Mouse (Mus musculus) thymus, postnatal 0 days (tissue): ENCODE measurements around the gene Plch2. TPM values are rescaled to one million over a fixed set of nuclear protein-coding genes. Genes with fewer than 3 reads are reported as not detected.

Source experiments
- DNase-seq: peaks from one replicate; pipeline ENCODE4 v3.0.0-alpha.2; 2015; ENCODE audit warnings: low spot score
- polyA plus RNA-seq: library from polyadenylated mRNA; unstranded; fragments of >200 nt; fragmentation: Nextera tagmentation; extraction: Ambion mirVana; gene quantifications from 2 replicates; pipeline ENCODE4 v1.2.1, GENCODE M21; 2015

Plch2 gene
- polyA plus RNA-seq, 1 experiment from 2014 or later: 0.74 TPM

DNA sequence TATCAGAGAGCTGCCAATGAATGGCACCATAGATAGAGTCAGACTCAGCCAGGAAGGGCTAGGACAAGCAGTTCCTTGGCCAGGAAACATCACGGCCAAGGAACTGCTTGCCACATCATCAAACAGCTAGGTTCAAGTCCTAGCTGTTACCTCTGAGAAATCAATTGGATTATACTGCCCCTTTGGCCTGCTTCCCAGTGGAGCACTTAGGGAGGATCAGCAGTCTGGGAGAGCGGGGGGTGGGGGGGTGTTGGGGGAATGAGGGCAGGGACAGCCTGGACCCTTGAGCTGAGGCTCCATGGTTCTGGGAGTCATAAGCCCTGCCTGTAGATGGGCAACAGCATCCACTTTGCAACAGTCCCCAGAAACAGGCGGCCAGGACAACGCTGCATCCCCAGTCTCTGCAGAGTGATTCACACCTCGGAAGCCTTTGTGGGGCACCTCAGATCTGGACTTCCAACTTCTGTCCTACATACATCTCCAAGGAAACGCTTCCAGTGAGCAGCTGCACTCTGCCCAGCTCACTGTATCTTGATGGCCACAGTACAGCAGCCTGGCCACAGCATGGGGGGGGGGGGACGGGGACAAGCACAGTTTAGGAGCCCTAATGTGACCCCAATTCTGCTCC is 34.2 kb downstream of the Plch2 start:
- no peak for DNase-seq

DNA sequence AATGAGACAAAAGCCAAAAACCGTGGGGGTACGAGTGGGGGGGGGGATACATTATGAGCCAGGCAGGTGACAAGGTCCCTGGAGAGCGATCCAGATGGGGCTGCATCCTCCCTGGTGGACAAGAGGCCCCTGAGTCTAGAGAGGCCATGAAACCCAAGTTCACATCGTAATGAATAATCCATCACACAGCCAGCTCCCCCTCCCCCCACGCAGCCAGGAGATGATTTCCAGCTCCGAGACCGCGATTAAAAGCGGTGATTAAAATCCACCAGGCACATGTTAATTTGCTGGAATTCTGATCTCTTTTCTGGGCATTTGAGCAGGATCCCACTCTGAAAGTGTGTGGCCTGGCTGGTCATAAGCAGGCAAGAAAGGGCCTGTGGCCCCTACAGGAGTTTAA is 35.8 kb downstream of the Plch2 start:
- no peak for DNase-seq

DNA sequence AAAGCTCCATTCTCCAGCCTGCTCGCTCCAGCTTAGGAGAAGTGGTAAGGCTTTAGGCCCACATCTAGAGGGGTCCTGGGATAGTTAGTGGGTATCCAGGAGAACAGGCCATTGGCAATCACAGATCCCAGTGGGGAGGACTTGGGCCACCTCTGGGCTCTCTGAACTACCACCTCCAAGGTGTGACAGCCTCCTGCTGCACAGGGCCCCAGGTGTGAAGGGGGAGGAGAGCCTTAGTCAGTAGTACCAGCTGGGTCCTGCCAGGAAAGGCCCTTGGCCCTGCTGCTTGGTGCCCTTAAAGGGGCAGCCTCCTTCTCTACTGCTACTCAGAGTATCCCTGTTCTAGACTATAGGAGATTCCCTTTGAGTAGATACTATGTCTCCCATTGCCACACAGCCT is 36.4 kb downstream of the Plch2 start:
- no peak for DNase-seq

DNA sequence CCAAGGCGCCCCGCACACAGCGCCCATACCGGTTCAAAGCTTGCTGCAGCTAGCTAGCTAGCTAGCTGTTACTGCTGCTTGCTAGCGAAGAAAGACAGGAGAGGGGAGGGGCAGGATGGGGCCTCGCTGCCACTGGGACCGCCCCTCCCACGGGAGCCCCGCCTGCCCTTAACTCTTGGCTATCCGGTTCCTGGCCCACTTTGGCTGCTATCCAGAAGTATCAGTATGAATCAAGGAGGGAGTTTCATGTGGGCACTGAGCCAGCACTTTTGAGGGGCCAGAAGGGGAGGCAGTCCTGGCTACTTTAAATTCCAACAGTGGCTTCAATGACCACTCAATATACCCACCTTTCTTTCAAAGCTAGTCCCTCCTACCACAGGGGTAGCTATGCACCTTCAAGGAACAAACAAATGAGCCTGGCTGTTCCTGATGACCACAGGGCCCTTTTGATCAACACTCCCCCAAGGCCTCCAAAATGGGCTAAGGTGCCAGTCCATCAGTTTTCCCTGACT is 37.2 kb downstream of the Plch2 start:
- no peak for DNase-seq

DNA sequence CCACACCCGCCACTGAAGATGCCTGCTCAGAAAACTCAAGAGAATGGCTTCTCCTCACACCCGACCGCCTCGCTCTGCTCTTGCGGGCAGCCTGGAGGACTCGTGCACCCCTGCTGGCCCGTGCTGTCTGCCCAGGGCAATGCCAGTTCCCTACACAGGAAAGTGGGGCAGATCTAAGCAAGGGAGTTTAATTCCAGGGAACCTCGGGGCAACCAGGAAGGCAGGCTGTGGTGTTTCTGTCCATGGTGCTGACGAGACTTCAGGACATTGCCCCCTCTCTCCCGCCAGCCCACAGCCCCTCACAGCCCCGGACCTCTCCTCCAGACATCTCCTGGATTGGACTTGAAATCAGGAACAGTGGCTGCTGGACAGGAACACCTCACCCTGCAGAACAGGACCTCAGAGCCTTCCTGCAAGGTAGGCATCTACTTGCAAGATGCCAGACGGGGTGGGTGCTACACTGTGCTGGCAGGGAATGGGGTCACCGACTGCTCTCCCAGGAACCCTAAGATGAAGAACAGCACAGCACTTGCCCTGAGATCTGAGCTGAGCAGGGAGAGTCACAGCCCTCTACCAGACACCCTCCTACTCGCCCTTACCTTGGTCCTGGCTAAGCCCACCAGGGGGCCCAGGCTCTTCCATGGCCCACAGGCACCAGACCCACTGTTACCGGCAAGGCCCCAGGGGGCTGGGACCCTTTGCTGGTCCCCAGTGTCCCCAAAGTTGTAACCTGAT is 37.8 kb downstream of the Plch2 start:
- peak; percentile 15 for DNase-seq

DNA sequence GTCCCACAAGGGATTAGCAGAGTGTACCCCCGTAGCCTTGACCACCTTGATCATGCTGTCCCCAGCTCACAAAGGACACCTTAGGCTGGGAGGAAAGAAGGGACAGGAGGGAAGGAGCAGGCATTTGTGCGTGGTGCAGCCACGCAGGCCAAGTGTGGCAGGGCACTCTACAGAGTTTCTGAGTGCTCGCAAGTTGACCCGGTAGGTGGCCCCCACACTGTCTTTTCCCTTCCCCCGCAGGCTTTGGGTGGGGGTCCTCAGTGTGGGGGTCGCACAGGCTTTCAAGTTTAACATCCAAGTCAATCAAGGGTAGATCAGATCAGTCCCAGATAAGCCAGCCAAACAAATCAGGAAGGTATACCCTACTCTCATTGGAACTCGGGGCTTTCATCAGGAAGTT is 38.5 kb downstream of the Plch2 start:
- no peak for DNase-seq

DNA sequence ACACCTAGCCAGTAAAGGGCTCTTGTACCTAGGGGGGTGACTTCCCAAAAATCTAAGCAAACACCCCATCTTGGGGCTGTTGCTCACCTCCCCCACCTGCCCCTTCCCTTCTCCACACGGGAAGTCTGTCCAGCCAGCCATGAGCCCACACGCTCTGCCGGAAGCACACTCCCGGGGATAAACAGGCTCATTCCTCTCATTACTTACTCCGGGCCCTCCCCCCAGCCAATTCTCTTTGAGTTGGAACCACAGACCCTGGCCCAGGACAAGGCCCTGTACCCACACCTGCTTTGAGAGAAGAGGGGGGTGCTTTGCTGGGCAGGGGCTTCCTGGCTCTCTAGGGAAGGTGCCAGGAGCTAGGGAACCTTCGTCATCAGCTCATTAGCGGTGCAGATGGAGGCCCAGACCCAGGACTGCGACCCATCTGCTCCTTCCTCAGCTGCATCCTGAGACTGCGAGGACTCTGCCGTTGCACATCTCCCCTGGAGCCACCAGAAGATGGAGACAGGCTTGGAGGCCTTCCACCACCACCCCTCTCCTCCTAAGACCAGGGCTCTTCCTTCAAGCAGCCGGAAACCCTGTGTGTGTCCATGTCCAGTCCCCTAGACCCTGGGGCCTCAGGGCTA is 39.2 kb downstream of the Plch2 start:
- DNase-seq: no peak

DNA sequence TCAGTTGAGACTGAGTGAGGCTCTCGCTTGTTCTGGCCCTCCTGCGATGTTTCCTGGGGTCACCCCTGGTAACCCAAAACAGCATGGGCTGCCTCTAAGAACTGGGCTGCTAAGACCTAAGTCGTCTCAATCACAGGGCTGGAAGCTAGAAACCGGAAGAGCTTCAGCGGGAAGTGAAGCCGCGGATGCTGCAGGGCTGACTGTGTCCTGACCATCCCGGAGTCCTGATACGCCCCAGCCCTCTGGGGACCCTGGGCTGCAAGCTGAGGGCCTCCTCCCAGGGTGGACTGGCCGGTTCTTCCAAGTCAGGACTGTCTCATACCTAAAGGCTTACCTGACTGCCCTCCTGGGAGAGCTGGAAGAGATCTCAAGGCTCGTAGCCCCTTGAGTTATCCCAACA is 39.8 kb downstream of the Plch2 start:
- no peak for DNase-seq

DNA sequence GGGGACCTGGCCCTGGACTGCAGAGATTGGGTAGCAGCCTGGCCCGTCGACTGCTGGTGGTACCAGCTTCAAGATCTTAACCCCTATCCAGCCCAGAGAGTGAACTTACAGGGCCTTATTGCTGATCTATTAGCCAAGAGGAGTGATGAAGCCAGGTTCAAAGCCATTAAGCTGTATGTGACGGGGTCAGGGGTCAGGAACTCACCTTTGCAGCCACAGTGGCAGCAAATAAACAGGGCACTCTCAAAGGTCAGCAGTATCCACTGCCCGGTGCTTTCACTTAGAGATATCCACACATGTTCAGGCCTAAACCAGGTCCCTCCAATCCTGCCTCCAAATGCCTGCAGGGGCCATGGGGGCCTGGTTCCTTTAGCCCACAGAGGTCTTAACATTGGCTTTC is 41.0 kb downstream of the Plch2 start:
- DNase-seq: no peak

DNA sequence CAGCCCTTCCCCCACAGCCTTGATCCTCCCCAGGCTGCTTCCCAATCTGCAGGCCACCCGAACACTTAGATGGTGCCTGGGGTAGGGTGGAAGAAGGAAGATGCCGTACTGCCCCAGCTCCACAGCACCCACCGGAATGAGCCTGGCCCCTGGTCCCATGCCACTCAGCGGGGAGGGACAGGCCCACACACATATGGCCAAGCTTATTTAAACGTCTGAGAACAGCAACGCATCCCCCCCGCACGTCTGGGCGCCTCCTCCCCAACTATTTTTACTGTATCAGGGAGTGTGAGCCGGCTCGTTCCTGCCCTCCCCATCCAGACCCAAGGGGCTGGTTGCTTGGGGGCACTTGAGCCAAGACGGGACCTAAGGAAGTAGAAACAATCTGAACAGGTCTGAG is 41.8 kb downstream of the Plch2 start:
- DNase-seq: no peak

DNA sequence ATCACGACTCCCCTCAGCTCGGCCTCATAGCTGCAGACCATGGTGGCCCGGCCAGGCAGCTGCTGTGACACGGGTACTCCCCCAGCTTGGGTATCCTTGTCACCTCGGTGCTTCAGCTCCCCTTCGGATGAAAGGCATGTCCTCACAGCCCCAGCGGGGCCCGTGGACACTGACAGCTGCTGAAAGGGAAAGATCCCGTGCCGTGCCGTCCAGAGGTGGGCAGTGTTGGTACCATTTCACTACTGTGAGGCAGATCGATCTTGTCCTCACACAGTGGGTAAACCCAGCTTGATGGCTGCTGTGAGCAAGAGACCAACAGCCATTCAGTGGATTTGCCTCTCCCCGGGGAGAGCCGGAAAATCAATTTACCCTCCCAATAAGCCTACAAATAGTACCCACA is 42.3 kb downstream of the Plch2 start:
- DNase-seq: no peak

DNA sequence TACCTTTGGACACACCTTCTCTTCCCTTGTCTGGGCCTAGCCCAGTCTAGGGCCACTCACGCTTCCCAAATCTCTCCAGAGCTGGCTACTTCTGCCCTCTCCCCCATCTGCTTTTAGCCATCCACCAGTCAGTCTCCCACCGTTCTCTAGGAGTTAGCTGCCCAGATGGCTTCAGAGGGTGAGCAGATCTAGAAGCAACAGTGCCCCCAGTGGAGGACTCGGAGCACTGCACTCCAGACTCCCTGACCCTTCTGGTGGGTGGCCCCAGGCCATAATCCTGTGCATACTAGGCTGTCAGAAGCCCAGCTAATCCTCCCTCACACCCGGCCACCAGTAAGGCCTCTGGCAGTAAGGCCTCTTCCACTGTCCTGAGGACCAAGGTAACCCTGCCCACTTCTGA is 43.8 kb downstream of the Plch2 start:
- peak; percentile 54 for DNase-seq

DNA sequence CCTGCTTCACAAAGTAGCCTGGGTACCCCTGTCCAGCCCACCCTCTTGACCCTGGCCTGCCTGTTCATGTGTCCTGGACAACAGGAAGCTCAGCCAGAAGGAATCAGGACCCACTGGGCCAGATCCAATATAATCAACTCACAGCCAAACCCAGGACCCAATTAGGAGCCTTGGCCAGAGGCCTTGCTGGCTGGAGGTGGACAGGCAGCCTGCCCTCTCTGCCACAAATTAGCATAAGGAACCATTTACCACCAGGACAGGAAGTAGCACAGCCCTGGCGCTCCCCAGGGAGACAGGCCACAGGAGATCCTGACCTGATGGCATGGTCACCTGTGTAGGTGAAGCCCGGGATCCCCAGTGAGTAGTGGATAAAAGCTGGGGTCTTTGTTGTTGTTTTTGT is 44.5 kb downstream of the Plch2 start:
- DNase-seq: no peak

DNA sequence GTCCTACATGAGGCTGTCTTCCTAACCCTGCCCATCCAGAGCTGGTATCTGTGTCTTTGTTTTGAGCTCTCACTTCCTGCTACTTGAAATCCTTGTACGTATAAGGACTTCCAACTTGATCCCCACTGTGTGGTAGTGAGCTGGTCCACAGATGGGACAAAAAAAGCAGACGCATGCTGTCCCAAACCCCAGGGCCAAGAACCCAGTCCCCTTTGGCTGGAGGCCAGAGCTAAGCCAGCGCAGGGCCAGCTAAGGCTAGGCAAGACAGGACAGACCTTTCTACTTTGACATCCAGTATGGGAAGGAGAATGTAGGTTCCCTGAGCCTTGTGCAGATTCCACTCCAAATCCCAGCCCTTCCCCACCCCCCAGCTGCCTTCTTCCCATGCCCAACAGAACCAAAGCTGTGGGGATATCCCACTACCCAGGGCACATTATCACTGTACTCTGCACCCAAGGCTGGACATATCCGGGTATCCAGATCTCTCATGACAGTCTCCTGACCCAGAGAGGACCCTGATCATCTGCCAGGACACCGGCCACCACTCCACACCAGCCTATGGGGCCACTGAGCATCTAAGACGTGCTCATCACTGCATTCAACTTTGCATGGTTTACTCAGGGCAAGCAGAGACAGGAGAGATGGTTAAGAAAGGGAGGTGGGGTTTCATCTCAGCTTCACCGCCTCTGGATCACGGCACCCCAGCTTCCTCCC is 45.1 kb downstream of the Plch2 start:
- no peak for DNase-seq

DNA sequence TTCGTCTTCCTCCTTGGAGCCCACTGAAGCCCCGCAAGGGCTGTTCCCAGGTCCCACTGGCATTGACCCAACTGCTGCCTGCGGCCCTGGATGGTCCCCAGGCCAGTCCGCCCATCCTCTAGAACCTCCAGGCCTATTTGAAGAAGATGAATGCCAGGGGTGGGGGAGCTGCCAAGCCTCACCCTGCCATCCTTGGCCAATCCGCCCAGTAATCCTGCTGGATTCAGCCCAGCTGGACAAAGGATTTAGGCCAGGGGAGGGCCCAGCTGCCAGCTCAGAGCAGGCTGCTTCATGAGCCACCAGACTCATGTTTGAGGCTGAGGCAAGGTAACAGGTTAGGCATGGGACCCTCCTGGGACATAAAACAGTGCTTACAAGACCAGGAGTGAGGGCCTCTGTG is 45.7 kb downstream of the Plch2 start:
- DNase-seq: no peak

DNA sequence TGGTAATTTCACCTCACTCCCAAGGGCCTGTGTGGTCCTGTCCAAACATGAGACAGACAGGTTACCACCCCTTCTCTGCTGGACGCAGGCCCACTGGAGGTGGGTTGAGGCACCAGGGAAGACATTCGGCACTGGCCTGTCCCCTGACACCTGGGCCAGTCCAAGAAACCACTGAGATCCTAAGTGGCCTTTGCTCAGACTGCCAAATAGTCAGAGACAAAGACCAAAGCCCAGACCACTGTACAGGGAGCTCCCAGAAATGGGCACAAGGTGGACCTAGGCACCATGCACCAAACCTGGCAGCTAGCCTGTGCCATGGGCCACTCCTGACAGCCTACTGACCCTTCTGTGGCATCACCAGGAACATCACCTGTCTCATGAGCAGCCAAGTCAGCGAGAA is 47.4 kb downstream of the Plch2 start:
- DNase-seq: no peak

DNA sequence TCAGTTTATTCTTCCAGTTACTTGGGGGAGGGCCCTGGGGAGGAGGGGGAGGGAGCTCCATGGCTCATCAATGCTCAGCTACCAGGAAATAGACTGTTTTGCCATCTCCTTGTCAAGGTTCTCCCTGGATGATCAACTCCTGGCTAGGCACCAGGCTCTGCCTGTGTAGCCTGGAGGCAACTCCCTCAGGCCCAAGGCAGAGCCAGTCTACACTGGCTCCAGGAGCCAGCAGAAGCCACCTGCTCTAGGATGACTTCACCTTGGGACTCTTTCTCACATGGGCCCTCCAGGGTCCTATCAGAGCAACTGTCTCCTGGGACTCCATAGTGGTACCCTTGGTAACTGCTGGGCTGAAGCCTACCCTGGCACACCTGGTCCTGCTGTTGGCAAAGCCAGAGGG is 48.5 kb downstream of the Plch2 start:
- DNase-seq: no peak

DNA sequence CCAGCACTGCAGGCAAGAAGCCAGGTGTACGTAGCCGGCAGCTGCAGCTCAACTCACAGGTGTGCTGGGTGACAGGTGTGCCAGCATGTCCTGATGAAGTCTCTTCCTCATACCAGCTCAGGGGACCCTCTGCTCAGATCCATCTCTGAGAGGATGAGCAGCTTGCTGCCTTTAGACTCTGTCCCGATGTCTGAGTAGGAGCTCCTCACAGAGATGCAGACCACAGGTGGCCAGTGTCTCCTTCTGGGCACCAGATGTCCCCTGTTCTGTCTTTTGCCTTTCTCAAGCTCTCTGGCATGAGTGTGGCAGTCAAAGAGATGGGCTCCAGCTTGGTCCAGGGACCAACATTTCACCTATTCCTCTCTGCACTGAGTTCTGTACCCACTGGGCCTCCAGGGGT is 48.9 kb downstream of the Plch2 start:
- no peak for DNase-seq

DNA sequence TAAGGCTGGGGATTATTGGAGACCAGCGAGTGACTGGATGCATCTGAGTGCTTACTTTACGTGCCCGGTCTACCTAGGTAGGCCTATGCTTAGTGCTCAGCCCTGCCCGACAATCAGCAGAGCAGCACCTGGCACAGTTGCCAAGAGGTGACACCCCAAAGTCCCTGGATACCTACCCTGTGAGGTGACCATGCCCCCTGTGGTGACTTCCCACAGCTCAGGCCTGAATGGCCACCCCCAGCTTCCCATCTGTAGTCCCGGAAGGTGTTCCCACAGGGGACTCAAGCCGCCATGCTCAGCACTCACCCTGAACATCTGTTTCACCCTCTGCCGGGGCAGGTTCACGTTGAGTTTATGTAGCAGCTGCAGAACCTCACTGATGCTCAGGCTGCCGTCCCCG is 50.3 kb downstream of the Plch2 start:
- no peak for DNase-seq

DNA sequence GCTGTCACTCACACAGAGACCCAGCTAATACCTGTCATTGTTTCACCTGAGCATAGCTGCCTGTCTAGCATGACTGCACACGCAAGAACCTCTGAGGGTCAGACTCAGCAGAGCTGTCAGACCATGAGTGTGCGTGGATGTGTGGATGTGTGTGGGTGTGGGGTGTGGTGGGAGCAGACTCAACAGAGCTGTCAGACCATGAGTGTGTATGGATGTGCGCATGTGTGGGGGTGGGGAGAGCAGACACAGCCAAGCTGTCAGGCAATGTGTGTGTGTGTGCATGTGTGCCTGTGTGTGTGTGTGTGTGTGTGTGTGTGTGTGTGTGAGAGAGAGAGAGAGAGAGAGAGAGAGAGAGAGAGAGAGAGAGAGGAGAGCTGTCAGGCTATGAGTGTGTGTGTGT is 51.3 kb downstream of the Plch2 start:
- DNase-seq: no peak

DNA sequence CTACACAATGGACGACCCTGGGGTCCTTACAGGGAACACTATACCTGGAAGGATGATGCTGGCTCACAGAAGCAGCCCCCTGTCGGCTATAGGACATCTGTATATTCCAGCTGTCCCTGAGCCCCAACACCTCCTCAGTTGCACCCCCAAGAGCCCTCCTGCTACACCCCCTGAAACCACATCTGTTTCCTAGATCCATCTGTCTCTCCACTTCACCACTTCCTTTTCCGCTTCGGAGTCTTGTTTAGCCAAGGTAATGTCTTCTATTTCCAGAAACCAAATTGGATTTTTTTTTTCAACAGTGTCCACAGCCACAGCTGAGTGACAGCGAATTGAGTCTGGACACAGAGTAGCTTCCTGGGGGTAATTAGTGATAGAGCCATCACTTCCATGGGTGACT is 57.2 kb downstream of the Plch2 start:
- no peak for DNase-seq

DNA sequence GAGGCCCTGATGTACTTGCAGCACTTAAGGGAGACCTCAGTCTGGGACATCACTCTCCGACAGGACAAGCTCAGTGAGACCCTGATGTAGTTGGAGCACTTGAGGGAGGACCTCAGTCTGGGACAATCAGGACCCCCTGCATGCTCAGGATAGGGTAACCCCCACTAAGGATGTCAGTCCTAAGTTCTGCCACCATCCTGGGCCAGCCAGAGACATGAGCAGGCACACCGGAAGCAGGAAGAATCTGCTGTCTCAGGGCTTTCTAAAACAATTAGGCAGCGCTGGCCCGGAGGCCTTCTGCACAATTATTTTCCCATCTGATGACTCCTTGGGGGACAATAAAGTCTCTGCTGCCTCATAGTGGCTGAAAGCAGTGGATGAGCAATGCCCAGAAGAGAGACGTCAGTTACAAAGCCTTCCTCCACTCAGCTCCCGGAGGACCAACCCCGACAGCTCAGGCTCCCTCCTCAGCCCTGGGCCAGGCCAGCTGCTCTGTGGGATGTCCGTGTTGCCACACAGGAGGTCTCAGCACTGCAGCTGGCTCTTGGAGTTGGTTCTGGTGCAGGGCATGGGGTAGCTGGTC is 59.9 kb downstream of the Plch2 start:
- DNase-seq: no peak
